Mouse (Mus musculus) cerebellum, postnatal 4 days (tissue): ENCODE results near the gene Gemin4.
A peak's percentile ranks its signal among the peaks of the same experiment; 100 is the strongest.
"Not testable (repeated sequence)": the region's sequence is repeated elsewhere in the genome, so short reads cannot be mapped to it uniquely, and the experiment has no call there.

Experiments used
- DNase-seq, 2 experiments: peaks; one replicate each; pipeline ENCODE4 v3.0.0; 2022; ENCODE audit warnings: low spot score in 2 of 2, mixed read lengths in 1 of 2

The Gemin4 gene

GRCm38 (mm10) chr11:76216681-76217389, 629 bp downstream of the Gemin4 start:
- DNase-seq = no peak

DNA sequence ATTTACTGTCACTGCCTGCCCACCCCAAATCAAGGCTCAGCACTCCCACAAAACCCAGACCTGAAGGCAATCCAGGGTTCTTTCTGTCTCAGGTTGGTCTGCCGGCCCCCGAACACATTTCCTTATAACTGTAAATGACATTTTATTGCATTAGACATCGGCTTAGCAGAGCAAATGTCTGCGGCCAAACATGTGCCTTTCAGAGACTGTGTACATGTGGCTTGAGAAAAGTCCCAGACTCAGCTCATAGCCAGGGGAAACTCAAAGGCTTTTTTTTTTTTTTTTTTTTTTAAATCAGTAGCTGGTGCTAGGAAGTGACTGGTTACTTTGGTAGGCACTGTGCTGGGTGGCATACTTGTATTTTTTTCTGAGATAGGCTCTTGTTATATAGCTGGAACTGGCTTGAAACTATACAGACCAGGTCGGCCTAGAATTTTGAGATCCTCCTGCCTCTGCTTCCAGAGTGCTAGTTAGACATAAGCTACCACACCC, 1.4 kb downstream of the Gemin4 start:
- DNase-seq = no peak

- no peak for DNase-seq
Measured at GRCm38 (mm10) chr11:76215011-76215410, 2.5 kb downstream of the Gemin4 start.

DNA sequence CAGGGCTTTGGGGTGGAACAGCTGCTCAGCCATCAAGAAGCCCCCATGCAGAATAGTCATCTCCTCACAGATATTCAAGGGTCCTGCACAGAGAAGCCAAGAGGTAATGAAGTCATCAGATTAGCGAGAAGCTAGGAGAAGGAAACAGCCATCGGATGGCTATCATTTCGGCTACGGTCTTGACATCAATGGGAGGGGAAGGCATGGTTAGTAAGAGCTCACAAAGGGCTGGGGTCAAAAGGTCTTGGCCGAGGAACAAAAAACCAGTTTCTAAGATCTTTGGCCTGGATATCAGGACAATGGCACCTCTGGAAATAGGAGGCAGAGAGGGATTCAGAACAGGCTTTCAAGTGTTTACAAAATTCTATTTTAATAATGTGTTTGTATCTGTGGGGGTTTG, 3.6 kb downstream of the Gemin4 start:
- DNase-seq = no peak

GRCm38 (mm10) chr11:76211595-76211994, 5.9 kb downstream of the Gemin4 start:
- not testable (repeated sequence) for DNase-seq

DNA sequence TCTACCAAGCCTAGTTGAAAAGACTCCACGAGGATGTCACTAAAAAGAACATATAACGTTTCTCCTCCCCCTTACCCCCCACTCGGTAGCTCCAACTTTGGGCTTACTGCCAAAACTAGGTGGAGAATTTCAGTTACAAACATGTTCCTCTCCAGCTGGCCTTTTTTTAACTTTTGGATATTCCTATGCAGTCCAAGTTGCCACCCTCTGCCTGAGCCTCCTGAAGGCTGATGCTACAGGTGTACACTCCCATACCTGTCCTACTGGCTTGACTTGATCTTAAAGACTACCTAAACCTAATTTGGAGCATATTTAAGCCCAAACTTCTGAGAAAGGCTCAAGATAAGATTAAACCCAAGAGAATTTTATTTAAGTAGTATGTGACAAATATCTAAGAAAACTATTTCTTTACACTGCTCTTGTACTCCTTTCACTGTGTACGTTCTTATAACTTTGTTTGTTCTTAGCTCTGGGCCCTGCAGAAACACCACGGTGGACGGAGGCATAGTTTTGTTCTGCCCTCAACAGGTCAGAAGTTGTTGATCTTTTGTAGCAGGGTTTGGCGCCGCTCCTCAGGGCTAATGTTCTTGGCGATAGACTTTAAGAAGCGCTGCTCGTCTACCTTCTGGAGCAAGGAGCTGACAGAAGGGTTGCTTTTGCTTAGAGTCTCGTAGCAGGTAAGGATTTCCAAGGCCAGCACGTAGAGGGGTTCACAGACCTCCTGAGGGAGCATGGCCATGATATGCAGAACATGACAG, 7.1 kb downstream of the Gemin4 start:
- no peak for DNase-seq

DNA sequence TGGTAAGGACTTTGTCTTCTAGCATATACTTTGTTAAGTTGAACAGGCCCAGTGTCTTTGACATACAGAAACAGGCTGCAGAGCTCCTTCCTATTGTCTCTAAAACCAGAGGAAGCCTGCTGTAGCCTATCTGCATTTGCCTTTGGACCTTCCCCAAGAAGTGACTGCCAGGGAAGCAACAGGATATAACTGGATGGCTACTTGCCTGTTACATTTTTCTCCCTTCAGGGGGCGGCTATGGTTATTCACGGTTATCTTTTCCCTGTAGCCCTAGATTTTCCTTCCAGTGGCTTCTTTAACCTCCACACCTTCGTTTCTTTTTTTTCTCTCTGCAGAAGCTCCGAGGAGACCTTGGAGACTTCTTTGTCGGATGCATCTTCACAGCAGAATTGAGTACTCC, 10.7 kb downstream of the Gemin4 start:
- no peak for DNase-seq

GRCm38 (mm10) chr11:76201761-76202674, 15.4 kb downstream of the Gemin4 start:
- DNase-seq = peak; percentile 68 to 82

- no peak for DNase-seq
Measured at GRCm38 (mm10) chr11:76196977-76197469, 20.4 kb downstream of the Gemin4 start.

- no peak for DNase-seq
Measured at GRCm38 (mm10) chr11:76196275-76196976, 21.0 kb downstream of the Gemin4 start.

DNA sequence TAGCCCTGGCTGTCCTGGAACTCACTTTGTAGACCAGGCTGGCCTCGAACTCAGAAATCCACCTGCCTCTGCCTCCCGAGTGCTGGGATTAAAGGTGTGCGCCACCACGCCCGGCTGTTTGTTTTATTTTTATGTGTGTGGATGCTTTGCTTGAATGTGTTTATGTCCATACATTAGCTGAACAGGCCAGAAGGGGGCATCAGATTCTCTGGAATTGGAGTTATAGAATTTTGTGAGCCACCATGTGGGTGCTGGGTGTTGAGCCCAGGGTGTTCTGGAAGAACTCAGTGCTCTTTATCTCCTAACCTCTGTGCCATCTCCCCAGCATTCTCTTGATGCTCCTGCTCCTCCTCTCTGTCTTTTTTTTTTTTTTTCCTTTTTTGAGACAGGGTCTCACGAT, 30.6 kb downstream of the Gemin4 start:
- DNase-seq = no peak

- DNase-seq = no peak
Measured at GRCm38 (mm10) chr11:76183745-76184144, 33.7 kb downstream of the Gemin4 start.

GRCm38 (mm10) chr11:76180146-76180540, 37.3 kb downstream of the Gemin4 start:
- DNase-seq = no peak

DNA sequence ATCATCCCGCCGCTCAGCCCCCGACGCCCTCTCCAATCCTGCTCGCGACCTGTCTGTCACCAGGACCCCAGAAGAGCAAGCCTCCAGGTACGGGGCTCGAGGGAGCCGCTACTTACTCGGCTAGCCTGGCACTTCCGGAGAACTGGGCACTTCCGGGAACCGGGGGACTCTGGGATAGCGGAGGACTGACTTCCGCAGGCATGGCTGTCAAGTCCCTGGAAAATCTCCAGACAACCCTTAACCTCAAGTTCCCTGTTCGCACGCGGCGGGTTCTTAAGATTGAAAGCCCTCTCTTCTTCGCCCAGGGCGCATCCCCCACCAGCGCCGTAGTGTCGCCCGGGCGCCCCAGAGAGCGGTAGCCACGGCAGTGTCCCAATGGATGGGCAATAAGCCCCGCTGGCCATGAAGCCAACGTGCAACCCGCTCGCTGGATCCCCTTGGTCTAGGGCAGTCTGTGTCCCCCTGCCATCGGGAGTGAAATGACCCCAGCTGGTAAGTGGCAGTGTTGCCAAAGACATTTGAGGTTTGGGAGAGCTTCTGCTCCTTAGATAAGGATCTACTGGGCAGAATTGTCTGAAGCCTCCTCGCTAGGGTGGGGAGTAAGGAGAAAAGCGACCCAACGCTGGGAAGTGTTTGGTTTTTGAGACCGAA, 37.8 kb downstream of the Gemin4 start, which contains the start of the genes Vps53 and Fam57a:
Vps53 (minus strand) TSS at position 153 of the 651 bp plus-strand sequence.
Fam57a (plus strand) TSS at position 177 of the 651 bp plus-strand sequence.
- peak; percentile 71 to 78 for DNase-seq

- DNase-seq = peak; percentile 25 to 29
Measured at GRCm38 (mm10) chr11:76178726-76179494, 38.6 kb downstream of the Gemin4 start.

GRCm38 (mm10) chr11:76170207-76170606, 47.3 kb downstream of the Gemin4 start:
- no peak for DNase-seq

- DNase-seq = peak in 1 of 2 experiments; percentile 17
Measured at GRCm38 (mm10) chr11:76168976-76169375, 48.5 kb downstream of the Gemin4 start.

GRCm38 (mm10) chr11:76167079-76167765, 50.2 kb downstream of the Gemin4 start:
- peak; percentile 36 to 78 for DNase-seq

DNA sequence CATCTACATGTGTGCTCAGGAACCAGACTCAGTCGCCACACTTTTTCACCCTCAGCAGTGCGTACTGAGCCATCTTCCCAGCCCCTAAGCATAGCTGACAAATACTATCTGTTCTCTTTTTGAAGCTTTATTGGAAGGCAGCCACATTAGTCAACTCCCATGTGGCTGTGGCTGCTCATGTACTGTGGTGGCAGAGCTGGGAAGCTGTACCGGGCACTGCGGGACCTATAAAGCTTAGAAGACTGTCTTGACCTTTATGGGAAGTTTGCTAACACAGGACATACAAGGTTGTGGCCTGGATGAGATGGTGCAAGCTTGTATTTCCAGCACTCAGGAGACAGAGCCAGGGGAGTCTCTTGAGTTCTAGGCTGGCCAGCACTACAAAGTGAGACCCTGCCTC, 50.8 kb downstream of the Gemin4 start:
- DNase-seq = no peak
